Mouse (Mus musculus) urinary bladder, postnatal 10 days (tissue): ENCODE data around the gene Erc2.
"Not testable (repeated sequence)": the region's sequence is repeated elsewhere in the genome, so short reads cannot be mapped to it uniquely, and the experiment has no call there.

Source experiments
- DNase-seq: peaks from one replicate; pipeline ENCODE4 v3.0.0; 2022; ENCODE audit warnings: low spot score

Gene Erc2

GRCm38 (mm10) chr14:27835351-27835750 lies 213.1 kb downstream of the Erc2 start:
- no peak for DNase-seq

DNA sequence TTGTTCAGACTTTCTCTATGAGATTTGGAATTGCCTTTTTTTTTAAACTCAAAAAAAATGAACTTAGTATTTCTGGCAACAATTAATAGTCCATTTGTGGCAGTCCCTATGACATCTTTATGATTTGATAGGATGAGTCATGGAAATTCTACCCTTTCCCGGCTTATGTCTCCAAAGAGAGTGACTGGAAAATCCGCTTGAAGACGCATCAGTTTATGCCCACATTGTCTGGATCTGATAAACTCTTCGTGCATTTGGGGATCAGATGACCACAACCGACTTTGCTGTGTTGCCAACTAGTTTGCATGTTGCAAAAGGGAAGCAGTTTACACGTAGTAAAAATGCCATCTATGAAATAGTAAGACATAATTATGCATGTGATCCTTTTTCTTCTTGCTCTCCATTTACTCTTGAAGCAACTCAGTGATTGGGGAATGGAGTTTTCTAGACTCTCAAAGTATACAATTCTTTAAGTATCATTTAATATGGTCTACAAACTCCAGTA lies 215.4 kb downstream of the Erc2 start:
- no peak for DNase-seq

- DNase-seq = no peak
Observed at GRCm38 (mm10) chr14:27840120-27840519, 217.9 kb downstream of the Erc2 start.

DNA sequence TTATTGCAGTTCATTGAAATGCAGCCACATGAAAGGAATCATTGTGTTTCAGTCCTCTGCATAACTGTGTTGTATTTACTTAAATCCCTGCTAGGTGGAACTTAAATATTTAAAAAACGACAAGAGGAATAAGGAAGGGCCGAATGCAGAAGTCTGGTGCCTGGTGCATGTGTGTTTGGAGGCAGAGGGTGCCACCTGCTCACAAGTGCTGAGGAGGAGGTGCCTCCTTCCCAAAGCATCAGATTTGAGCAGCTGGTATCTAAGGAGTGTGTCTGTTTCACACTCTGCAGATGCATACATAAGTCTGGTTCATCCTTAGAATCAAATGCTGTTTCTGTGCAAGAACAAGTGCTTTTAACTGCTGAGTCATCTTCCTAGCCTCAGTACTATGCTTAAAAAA lies 224.6 kb downstream of the Erc2 start:
- no peak for DNase-seq

DNA sequence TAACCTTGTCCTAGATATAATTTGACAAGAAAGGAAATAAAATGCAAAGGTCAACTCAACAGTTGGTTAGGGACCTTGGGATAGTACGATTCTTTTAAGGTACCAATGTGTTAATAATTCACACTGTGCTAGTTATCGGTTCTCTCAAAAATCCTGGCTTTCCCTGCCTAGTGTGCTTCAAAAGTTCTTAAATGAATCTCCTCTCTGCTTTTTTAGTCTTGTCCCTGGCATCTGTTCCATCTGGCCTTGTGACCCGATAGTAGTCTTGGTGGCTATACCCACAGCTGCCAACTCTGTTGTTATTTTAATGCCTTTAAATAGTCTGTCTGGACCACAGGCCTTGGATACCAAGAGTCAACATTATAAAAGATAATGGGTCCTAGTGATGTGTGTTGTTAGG lies 225.1 kb downstream of the Erc2 start:
- no peak for DNase-seq

- no peak for DNase-seq
Observed at GRCm38 (mm10) chr14:27851231-27851630, 229.0 kb downstream of the Erc2 start.

DNA sequence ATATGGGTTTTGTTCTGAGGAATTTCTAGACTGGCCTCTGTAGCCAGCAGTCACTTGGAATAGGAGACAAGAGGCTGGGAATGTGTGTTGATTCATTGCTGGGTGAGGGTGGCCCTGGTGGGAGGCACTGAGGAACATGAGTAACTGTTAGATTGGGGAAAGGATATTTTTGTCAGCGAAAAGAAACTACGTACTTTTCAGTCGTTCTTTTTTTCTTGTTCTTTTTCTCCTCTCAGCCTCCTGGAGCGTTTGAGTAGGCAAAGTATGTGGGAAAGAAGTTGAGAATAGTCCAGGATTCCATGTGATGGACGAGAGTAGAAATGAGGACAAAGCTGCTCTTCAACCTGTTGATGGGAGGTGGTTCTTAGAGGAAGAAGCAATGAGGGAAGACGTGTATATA lies 230.4 kb downstream of the Erc2 start:
- no peak for DNase-seq

- DNase-seq = no peak
Observed at GRCm38 (mm10) chr14:27860371-27861046, 238.3 kb downstream of the Erc2 start.

- no peak for DNase-seq
Observed at GRCm38 (mm10) chr14:27862299-27862698, 240.1 kb downstream of the Erc2 start.

DNA sequence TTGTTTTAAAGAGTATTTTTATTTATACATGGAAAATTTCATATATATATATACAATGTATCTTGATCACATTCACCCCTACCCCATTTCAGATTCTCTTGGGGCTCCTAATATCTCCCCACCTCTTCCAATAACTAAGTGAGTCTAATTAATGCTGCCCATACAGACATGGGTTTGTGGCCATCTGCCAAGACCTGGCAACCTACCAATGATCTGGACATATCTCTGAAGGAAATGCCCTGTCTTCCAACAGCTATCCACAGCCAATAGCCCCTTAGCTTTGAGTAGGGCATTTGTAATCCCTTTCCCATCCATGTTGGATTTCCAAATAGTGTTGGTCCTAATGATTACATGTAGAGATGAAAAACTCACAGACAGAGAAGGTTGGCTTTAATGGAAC lies 245.2 kb downstream of the Erc2 start:
- no peak for DNase-seq

- DNase-seq = no peak
Observed at GRCm38 (mm10) chr14:27873619-27874018, 251.4 kb downstream of the Erc2 start.

DNA sequence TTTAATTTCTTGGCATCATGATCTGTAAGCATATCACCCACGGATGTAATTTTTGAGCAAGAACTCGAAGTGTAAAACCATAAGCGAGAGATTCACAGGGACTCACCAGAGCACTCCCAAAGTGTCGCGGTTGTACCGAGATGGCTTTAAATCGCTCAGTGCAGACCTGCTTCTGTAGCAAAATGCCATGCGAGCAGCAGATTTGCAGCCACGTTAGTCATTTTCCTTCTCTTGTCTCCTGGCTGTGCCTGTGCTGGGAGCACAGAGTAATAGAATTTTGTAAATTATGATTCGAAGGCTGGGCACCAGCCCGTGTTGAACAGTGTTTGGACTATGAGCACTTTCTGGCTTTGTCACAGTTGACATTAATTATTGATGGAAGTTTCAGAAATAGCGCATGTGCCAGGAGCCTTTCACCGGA lies 253.8 kb downstream of the Erc2 start:
- DNase-seq = no peak

GRCm38 (mm10) chr14:27881972-27882371 lies 259.7 kb downstream of the Erc2 start:
- no peak for DNase-seq

DNA sequence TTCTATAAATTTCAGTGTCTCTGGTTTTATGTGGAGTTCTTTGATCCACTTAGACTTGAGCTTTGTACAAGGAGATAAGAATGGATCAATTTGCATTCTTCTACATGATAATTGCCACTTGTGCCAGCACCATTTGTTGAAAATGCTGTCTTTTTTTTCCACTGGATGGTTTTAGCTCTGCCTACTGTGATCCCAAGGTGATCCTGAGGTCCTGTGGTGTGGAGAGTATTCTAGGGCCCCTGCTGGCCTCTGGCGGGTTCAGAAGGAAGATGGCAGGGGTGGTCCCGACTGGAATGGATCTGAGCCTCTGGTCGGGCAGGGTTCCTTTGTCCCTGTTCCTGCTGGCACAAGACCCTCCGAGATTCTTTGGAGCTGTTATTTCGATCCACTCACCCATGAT lies 264.1 kb downstream of the Erc2 start:
- DNase-seq = not testable (repeated sequence)

GRCm38 (mm10) chr14:27887488-27887887 lies 265.3 kb downstream of the Erc2 start:
- DNase-seq = no peak

GRCm38 (mm10) chr14:27889650-27890049 lies 267.4 kb downstream of the Erc2 start:
- no peak for DNase-seq

DNA sequence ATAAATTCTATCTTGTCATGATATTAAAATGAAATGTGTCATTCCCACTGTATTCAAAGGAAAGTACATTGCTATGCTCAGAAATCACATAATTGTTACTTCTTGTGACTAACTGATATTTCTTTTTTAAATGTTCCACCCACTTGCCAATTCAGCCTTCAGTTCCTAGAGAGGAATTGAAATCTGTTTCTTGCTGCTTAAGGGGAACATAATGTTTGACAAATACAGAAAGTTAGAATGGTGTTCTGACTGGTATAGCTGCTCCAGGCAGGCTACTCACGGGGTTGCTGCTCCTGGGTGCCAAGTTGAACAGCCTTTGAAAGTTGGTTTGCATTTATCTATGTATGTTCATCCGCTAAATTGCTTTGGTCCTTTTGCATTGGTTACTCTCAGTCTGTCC lies 270.2 kb downstream of the Erc2 start:
- DNase-seq = no peak

GRCm38 (mm10) chr14:27901772-27902171 lies 279.5 kb downstream of the Erc2 start:
- no peak for DNase-seq

GRCm38 (mm10) chr14:27921656-27922373 lies 299.6 kb downstream of the Erc2 start:
- no peak for DNase-seq

DNA sequence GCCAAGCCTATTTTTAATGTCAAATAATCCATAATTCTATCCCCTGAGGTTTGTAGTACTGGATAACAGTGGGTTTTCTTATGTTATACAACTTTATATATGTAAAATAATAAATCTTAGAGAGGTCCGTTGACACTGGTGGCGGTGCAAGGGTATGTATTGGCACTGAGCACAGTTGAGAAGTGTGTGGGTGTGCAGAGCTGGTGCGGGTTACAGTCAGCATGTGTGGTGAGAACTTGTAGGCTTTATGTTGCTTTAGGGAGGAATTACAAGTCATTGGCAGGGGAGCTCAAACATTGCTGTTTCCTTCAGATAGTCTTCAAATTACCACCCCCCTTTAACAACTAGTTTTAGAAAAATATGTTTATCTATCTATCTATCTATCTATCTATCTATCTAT lies 305.1 kb downstream of the Erc2 start:
- no peak for DNase-seq

DNA sequence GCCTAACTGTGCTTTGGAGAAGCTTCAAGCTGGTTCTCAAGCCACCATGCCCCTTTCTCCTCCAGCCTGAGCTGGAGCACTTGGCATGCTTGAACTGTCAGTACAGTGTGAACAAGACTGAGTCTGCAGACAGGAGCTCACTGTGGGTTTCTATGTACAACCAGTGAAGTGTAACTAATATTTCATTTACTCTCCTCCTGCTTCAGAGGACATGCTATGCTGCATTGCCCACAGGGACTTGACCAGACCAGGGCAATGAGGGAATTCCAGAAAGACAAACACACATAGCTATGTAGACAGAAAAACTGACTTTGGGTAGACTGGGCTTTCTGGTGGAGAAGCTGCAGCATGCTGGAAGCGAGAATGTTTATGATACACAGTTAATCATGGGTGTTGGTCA lies 311.3 kb downstream of the Erc2 start:
- DNase-seq = no peak

DNA sequence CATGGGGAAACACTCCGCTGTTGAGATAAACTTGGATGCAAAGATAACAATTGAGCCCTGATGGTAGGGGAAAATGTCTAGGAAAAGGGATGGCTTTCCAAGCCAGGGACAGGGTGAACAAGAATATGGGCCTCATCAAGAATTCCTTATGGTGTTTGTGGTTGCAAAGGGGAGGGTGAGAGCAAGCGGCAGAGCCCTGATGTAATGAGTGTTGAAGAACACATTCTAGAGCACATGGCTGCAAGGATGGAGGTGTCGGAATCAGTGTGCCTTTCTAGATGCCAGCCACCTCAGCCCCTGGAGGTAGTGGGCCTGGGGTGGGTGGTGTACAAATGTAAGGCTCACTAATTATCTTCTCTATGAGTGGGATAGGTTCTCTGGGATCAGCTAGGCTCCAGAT lies 313.5 kb downstream of the Erc2 start:
- no peak for DNase-seq

DNA sequence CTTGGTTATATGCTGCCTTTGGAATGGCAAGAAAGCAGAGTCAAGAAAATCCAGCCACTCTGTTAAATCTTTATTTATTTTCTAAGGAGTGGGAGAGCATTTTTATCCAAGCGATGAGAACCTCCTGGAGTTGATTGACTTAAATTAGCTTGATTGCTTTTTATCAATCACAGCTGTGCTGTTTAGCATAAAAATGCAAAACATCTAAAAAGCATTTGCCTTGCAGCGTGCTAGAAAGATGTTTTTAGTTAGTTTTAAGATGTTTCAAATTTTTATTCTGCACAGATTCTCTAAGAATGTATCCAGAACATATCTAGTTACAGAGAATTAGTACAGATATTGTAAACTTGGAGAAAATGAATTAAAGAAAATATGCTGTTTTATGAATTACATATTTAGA lies 315.7 kb downstream of the Erc2 start:
- no peak for DNase-seq

- no peak for DNase-seq
Observed at GRCm38 (mm10) chr14:27945276-27945675, 323.0 kb downstream of the Erc2 start.
